Mouse (Mus musculus): Measurements from ENCODE around the gene Slc38a4.

GRCm38 (mm10) chr15:96960343-96960742 lies 95.4 kb downstream of the Slc38a4 start:
- TF ChIP-seq CTCF (IDR thresholded peaks at IDR 0.05; ENCODE audit: extremely low read depth, insufficient read depth, insufficient read length, insufficient replicate concordance) (no peak), POLR2A (IDR thresholded peaks at IDR 0.05; ENCODE audit: low read depth, low read length) (no peak)
